Mouse (Mus musculus): Measurements from ENCODE around the gene Grb2.

DNA sequence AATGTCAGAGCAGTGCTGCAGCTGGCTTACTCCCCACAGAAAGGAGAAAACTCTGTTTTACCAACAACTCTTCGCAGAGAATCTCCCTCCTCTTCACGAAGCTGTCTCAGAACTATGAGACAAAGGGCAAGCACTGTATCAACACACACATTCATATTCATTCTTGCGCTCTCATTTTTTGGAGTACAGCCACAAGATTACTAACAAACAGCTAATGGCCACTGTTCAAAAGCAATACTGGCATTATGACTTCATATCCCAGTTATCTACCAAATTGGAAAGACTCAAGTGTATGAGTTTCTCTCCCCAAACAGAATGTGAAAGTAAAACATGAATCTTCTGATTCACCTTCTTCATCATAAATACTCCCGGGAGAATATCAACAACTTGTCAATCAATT lies 11.9 kb downstream of the Grb2 start:
- TF ChIP-seq CTCF (IDR thresholded peaks at IDR 0.05; ENCODE audit: extremely low read depth, insufficient read depth, insufficient read length, insufficient replicate concordance), result no peak
- TF ChIP-seq POLR2A (IDR thresholded peaks at IDR 0.05; ENCODE audit: low read depth, low read length), result no peak

Measured in spleen, adult 2 months (tissue).